Mouse (Mus musculus) CH12.LX (cell line): Measurements from ENCODE around the gene Gse1. TPM values are rescaled to one million over a fixed set of nuclear protein-coding genes. Genes with fewer than 3 reads are reported as not detected.

ENCODE experiments used
- DNase-seq: peaks from one replicate; pipeline ENCODE4 v3.0.0-alpha.2; 2013; ENCODE audit errors: extremely low read depth
- H3K27ac ChIP-seq: 2 replicates; pipeline ENCODE4 v1.5.1; 2012; ENCODE audit warnings: low read depth, mild to moderate bottlenecking, control low read depth, moderate library complexity; ENCODE audit not compliant: insufficient read depth
- H3K27me3 ChIP-seq: replicated peaks from 2 replicates; pipeline ENCODE3; 2012; ENCODE audit warnings: inconsistent platforms
- H3K36me3 ChIP-seq, 2 experiments: replicated peaks in 1 of 2; 2 replicates each; pipeline versions ENCODE3 to v1.6.1; 2012; ENCODE audit warnings: inconsistent platforms in 1 of 2, low read length in 1 of 2, mild to moderate bottlenecking in 1 of 2, mixed read lengths in 1 of 2, moderate library complexity in 1 of 2; ENCODE audit not compliant: control insufficient read depth in 1 of 2, insufficient read depth in 1 of 2
- H3K4me1 ChIP-seq, 2 experiments: 2 replicates each; pipeline ENCODE4 v1.6.1; 2012; ENCODE audit warnings: inconsistent platforms in 1 of 2, moderate library complexity in 1 of 2; ENCODE audit not compliant: insufficient read depth in 2 of 2, control insufficient read depth in 1 of 2
- H3K4me2 ChIP-seq: 2 replicates; pipeline ENCODE4 v1.6.1; 2012; ENCODE audit warnings: low read depth, mild to moderate bottlenecking, control low read depth; ENCODE audit not compliant: poor library complexity, insufficient read depth, severe bottlenecking
- H3K4me3 ChIP-seq, 3 experiments: fragments of 150-350 bp in 1 of 3; sonication (generic) in 1 of 3; replicated peaks in 1 of 3; 2 replicates each; pipeline versions ENCODE3 to v1.5.1; 2011 to 2012; ENCODE audit warnings: low read depth in 2 of 3, low read length in 2 of 3, mild to moderate bottlenecking in 2 of 3, moderate library complexity in 2 of 3, control low read depth in 1 of 3, improper control_type of control experiment in 1 of 3, inconsistent platforms in 1 of 3, mixed read lengths in 1 of 3; ENCODE audit not compliant: poor library complexity in 1 of 3
- H3K79me2 ChIP-seq: replicated peaks from 2 replicates; pipeline ENCODE4 v1.6.1; 2012; ENCODE audit warnings: mild to moderate bottlenecking, moderate library complexity; ENCODE audit not compliant: control insufficient read depth, poor library complexity, insufficient read depth, severe bottlenecking; ENCODE audit errors: extremely low read depth
- H3K9ac ChIP-seq: 2 replicates; pipeline ENCODE4 v1.6.1; 2012; ENCODE audit warnings: low read depth, mild to moderate bottlenecking, control low read depth, moderate library complexity; ENCODE audit not compliant: insufficient read depth
- H3K9me3 ChIP-seq: replicated peaks from 2 replicates; pipeline ENCODE3; 2012; ENCODE audit warnings: low read length, inconsistent platforms, mixed read lengths
- CHD1 ChIP-seq: IDR thresholded peaks from 2 replicates; pipeline ENCODE4 v1.6.1; 2012; ENCODE audit warnings: low read depth, low read length, improper control_type of control experiment, inconsistent platforms
- CHD2 ChIP-seq: IDR thresholded peaks from 2 replicates; pipeline ENCODE4 v1.6.1; 2011; ENCODE audit warnings: low read length, improper control_type of control experiment
- CTCF ChIP-seq, 2 experiments: IDR thresholded peaks in 1 of 2; conservative IDR thresholded peaks in 1 of 2; 2 replicates each; pipeline ENCODE4 v1.5.1; 2011 to 2012; ENCODE audit warnings: low read depth in 2 of 2, low read length in 2 of 2, improper control_type of control experiment in 1 of 2, inconsistent platforms in 1 of 2, mild to moderate bottlenecking in 1 of 2, moderate library complexity in 1 of 2
- E2F4 ChIP-seq: IDR thresholded peaks from 2 replicates; pipeline ENCODE4 v1.6.1; 2011; ENCODE audit warnings: low read depth, low read length, improper control_type of control experiment; ENCODE audit not compliant: insufficient replicate concordance
- ELF1 ChIP-seq: IDR thresholded peaks from 2 replicates; pipeline ENCODE4 v1.6.1; 2014; ENCODE audit warnings: low read depth, mild to moderate bottlenecking, inconsistent platforms, low read length, improper control_type of control experiment
- EP300 ChIP-seq: IDR thresholded peaks from 2 replicates; pipeline ENCODE4 v1.6.1; 2011; ENCODE audit warnings: low read length, improper control_type of control experiment
- JUN ChIP-seq: IDR thresholded peaks from 2 replicates; pipeline ENCODE4 v1.6.1; 2011; ENCODE audit warnings: low read depth, mild to moderate bottlenecking, low read length, improper control_type of control experiment, moderate library complexity; ENCODE audit not compliant: insufficient read depth
- MAFK ChIP-seq: IDR thresholded peaks from 2 replicates; pipeline ENCODE4 v1.6.1; 2011; ENCODE audit warnings: low read length, improper control_type of control experiment; ENCODE audit not compliant: insufficient replicate concordance
- MAX ChIP-seq: IDR thresholded peaks from 2 replicates; pipeline ENCODE4 v1.6.1; 2011; ENCODE audit warnings: low read length, improper control_type of control experiment
- MXI1 ChIP-seq: IDR thresholded peaks from 2 replicates; pipeline ENCODE4 v1.6.1; 2011; ENCODE audit warnings: mild to moderate bottlenecking, low read depth, low read length, improper control_type of control experiment
- NELFE ChIP-seq: IDR thresholded peaks from 2 replicates; pipeline ENCODE4 v1.6.1; 2011; ENCODE audit warnings: low read depth, low read length, improper control_type of control experiment
- NRF1 ChIP-seq: IDR thresholded peaks from 2 replicates; pipeline ENCODE4 v1.6.1; 2014; ENCODE audit warnings: low read depth, mild to moderate bottlenecking, inconsistent platforms, low read length, improper control_type of control experiment, moderate library complexity
- POLR2A ChIP-seq: IDR thresholded peaks from 2 replicates; pipeline ENCODE4 v1.6.1; 2011; ENCODE audit warnings: low read depth, mild to moderate bottlenecking, improper control_type of control experiment, low read length
- RAD21 ChIP-seq: IDR thresholded peaks from 2 replicates; pipeline ENCODE4 v1.6.1; 2011; ENCODE audit warnings: low read depth, mild to moderate bottlenecking, low read length, improper control_type of control experiment, moderate library complexity
- SIN3A ChIP-seq: IDR thresholded peaks from 2 replicates; pipeline ENCODE4 v1.6.1; 2012; ENCODE audit warnings: low read length, improper control_type of control experiment, inconsistent platforms
- TBP ChIP-seq: conservative IDR thresholded peaks from 2 replicates; pipeline ENCODE4 v1.6.1; 2011; ENCODE audit warnings: low read depth, low read length, improper control_type of control experiment
- UBTF ChIP-seq: IDR thresholded peaks from 2 replicates; pipeline ENCODE4 v1.6.1; 2012; ENCODE audit warnings: low read depth, mild to moderate bottlenecking, inconsistent platforms, low read length, improper control_type of control experiment, moderate library complexity
- USF2 ChIP-seq: conservative IDR thresholded peaks from 2 replicates; pipeline ENCODE4 v1.6.1; 2011; ENCODE audit warnings: low read depth, low read length, improper control_type of control experiment
- ZC3H11A ChIP-seq: IDR thresholded peaks from 2 replicates; pipeline ENCODE4 v1.6.1; 2012; ENCODE audit warnings: low read depth, mild to moderate bottlenecking, inconsistent platforms, low read length, improper control_type of control experiment
- ZMIZ1 ChIP-seq: IDR thresholded peaks from 2 replicates; pipeline ENCODE4 v1.6.1; 2012; ENCODE audit warnings: low read depth, mild to moderate bottlenecking, inconsistent platforms, low read length, improper control_type of control experiment
- dilution Hi-C: fragments of 300-500 bp; cut with MboI; formaldehyde crosslinking; loops from 2 replicates; pipeline ENCODE4 v1.14.3; 2020; ENCODE audit warnings: low sequenced_read_pairs; ENCODE audit not compliant: extremely low pct_unique_long_range_greater_than_20kb, extremely low pct_ligation_motif_present
- in situ Hi-C: fragments of 300-500 bp; cut with MboI; formaldehyde crosslinking; loops from 3 replicates; pipeline ENCODE4 v1.14.3; 2019; ENCODE audit warnings: low sequenced_read_pairs, low pct_ligation_motif_present, low pct_unique_long_range_greater_than_20kb, mixed read lengths
- polyA plus RNA-seq: library from polyadenylated mRNA; unstranded; fragments of >175 nt; gene quantifications from 2 replicates; pipeline ENCODE4 v1.2.1, GENCODE M21; 2012; ENCODE audit warnings: low read depth; ENCODE audit not compliant: insufficient read length
- total RNA-seq, 2 experiments: library from RNA; depleted of rRNA; stranded (reverse); fragments of 300-350 nt in 1 of 2; fragments of >200 nt in 1 of 2; gene quantifications; 2 replicates each; pipeline ENCODE4 v1.2.3; 2012 to 2014

Gene Gse1
- total and polyA plus RNA-seq, 3 experiments, result 1.3 to 9.8 (median 8.5) TPM

GRCm38 (mm10) chr8:120436491-120437030 lies 208.3 kb downstream of the Gse1 start (continued):
- peak; percentile 19; the same call in 1 of the 2 replicates for TF ChIP-seq ELF1
- TF ChIP-seq JUN, result no peak; the same call in 1 of the 2 replicates
- TF ChIP-seq CHD2, result peak; percentile 92
- no peak; the same call in 1 of the 2 replicates for TF ChIP-seq ZC3H11A
- no peak for TF ChIP-seq USF2

- H3K36me3 ChIP-seq, result no peaks in the 10 kb centered on the region
- no peak for TF ChIP-seq EP300
- no peak for TF ChIP-seq MAX
- no peak for TF ChIP-seq NRF1
- TF ChIP-seq MXI1, result no peak; the same call in 1 of the 2 replicates
- no peak for TF ChIP-seq TBP
- TF ChIP-seq RAD21, result no peak
- TF ChIP-seq NELFE, result no peak
- TF ChIP-seq CHD1, result no peak
- TF ChIP-seq MAFK, result no peak
- TF ChIP-seq SIN3A, result no peak
- TF ChIP-seq JUN, result no peak
- no peak for TF ChIP-seq POLR2A
- no peak for TF ChIP-seq CTCF (conservative IDR thresholded peaks at IDR 0.05 in 1 of 2, IDR thresholded peaks at IDR 0.05 in 1 of 2; ENCODE audit: low read depth in 2 of 2, low read length in 2 of 2)
- no peak for TF ChIP-seq E2F4
- TF ChIP-seq ZC3H11A, result no peak
- TF ChIP-seq ZMIZ1, result no peak
- no peak for TF ChIP-seq UBTF
- TF ChIP-seq, all 38 proteins: peak for 0
- Histone ChIP-seq H3K4me1 (peaks cover 29 to 43% of the 10 kb centered on the region in 2 experiments), H3K9ac (0 out of 2 replicates have a peak overlapping the region, but pooled peaks have one; percentile 0), H3K4me2 (peak overlapping the region; percentile 63), H3K79me2 (no peaks in the 10 kb centered on the region), H3K27me3 (peaks cover 12% of the 10 kb centered on the region), H3K9me3 (peaks cover 15% of the 10 kb centered on the region), H3K27ac (peak overlapping the region; percentile 95), H3K4me3 (no peak overlapping the region)
- peak; percentile 6 for DNase-seq
- in situ Hi-C loops (loop anchor here (5.0 kb wide), 1 partner anchor 35 kb away; no protein-coding TSS in a partner anchor), dilution Hi-C loops (no loop called here)
Observed at GRCm38 (mm10) chr8:120437207-120437606, 209.0 kb downstream of the Gse1 start.
